Mouse (Mus musculus) left cerebral cortex, adult 18-20 months (tissue): Measurements from ENCODE around the gene Nadk2. TPM values are rescaled to one million over a fixed set of nuclear protein-coding genes. Genes with fewer than 3 reads are reported as not detected.

Source experiments
- DNase-seq, 2 experiments: peaks; one replicate each; pipeline ENCODE4 v3.0.0; 2021 to 2022; ENCODE audit warnings: low spot score in 2 of 2, mixed read lengths in 1 of 2
- total RNA-seq, 2 experiments: library from RNA; stranded (reverse); gene quantifications; 2 replicates each; pipeline ENCODE4 v1.2.3; 2021

Nadk2 gene
- total RNA-seq, 2 experiments from 2014 or later: 45.1 to 47.7 TPM

GRCm38 (mm10) chr15:9087895-9088682 is 17.0 kb downstream of the Nadk2 start:
- DNase-seq: no peak

DNA sequence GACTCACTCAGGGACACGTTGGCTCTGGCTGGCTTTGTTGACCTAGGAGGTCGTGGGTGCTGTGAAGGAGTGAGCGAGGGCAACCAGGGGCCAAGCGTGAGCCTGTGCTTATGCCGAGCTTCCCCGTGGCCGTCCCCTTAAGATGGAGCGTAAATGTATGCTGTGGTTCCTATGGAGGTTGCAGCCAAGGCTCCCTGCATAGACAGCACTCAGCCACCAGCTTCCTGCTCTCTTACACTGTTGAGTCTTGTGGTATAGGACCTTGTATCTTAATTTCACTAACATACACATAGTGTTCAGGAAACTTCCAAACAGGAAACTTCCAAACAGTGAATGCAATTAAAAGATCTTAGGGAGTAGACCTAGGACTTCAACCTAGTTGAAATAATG is 17.6 kb downstream of the Nadk2 start:
- no peak for DNase-seq

GRCm38 (mm10) chr15:9089136-9089720 is 18.2 kb downstream of the Nadk2 start:
- DNase-seq: no peak

DNA sequence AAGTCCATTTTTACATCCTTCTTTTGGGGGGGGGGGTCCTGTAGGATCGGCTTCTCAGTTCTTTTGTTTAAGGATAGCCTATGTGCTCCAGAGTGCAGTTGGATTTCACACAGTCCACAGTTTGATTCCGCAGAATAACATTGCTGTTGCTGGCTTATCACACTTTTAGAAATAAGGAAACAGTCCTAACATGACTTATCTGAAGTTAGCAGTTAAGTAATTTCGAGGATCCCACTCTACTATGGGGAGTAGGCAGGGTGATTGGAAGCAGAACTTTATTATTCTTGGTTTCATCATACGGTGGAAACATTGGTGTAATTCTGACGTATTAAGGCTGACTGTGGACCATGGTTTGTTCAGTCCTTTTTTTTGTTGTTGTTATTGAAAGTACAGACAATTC is 19.6 kb downstream of the Nadk2 start:
- DNase-seq: no peak

- no peak for DNase-seq
Measured at GRCm38 (mm10) chr15:9093598-9094365, 22.7 kb downstream of the Nadk2 start.

DNA sequence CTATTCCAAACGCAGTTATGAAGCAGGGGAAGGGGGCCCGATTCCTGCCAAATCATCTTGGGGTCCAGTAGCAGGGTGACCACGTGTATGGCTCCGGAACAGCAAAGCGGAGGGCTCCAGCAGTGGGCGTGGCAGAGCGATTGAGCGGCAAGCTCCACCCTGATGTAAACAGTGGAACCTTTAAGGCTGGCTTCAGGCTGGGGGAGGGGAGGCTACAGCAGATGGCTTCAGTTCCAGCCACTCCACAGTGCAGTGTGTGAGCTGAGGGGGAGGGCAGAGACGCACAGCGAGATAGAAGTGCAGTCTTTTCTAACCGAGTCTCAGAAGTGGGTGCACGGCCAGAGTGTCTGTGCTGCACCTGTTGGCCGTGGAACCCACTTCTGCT is 23.3 kb downstream of the Nadk2 start:
- peak; percentile 50 to 55 for DNase-seq

DNA sequence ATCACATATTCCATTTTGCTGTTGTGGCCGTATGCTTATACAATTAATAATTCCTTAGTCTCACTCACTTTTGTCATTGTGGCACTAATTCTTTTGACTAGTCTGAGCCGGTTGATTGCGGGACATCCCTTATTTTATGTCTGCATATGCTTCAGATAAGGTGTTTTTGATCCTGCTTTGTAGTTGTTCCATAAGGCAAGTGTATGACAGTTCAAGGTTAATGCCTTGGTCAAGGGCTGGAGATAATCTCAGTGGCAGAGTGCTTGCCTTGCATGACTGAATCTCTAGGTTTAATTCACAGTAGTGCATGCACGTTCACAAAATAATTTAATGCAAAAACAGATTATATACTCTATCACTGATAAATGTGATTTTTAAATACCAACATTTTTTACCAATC is 25.8 kb downstream of the Nadk2 start:
- no peak for DNase-seq

DNA sequence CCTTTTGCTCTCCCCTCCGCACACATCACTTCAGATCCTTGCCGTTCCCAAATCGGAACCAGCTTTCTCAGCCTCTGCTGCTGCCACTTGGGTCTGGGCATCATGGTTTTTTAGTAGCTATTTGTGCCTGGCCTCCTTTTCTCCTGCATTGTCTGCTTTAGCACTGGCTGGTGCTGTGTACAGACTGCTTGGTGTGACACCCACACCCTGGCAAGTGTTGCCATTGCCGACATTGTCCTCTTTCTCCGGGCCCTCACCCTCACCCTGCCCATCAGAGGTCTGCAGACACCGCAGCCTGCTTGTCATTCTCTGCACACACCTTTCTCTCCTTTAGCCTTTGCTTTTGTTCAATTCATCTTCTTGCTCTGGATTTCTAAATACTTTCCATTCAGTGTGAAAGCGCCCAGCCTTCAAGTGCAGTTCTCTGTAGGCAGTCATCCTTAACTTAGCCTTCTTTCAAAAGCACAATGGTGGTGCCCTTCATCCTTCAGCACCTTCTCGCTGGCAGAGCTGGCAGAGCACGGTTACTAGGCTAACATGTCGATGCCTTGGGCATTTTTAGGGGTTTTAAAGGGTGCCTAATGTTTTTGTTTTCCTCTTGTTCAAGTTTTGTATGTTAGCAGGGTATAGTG is 29.5 kb downstream of the Nadk2 start:
- DNase-seq: no peak

GRCm38 (mm10) chr15:9106303-9107074 is 35.4 kb downstream of the Nadk2 start:
- no peak for DNase-seq

DNA sequence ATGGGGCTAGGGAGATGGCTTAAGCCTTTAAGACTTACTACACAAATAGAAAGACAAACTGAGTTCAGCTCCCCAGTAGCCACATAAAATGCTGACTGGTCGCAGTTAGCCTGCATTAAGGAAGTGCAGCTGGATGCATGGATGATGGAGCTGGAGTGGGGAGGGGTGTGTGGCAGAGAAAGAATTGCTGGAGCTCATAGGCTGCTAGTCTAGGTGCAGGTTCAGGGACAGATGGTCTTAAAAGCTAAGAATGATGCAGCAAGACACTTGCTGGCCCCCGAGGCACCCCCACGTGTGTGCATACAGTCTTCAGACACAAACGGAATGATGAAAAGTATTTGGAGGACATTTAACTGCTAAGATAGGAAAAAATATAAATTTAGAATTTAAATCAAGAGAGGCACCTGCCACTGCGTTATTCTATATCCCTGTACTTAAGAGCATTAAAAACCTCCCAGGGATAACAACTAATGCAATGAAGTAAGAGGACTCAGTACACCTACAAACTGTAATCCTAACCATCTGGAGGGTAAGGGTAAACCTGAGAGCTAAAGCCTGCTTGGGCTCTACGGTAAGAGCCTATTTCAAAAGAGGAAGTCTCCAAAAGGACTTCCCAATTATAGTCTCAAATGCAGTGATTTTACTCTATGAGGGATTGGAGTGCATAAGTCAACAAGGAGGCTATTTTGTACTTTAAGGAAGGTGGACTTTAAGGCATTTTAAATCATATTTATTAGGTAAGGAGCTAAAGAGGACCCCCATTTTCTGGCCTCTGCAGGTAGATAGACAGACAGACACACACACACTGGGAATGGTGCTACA is 39.7 kb downstream of the Nadk2 start:
- DNase-seq: no peak

DNA sequence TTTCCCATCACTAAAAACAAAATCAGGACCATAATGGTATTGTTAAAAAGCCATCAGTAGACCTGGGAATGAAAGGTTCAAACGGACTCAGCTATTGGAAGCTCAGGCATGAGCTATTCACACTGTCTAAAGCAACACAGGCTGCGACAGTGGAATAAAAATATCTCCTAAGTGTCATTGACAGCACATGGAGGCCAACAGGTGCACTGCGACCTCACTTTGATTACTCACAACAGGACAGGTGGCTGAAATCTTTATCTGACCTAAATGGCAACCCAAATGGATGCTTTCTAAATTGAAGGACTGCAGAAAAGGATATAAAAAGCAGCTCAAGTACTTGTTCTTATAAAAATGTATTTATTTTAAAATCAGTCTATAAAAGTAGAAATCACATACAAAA is 40.6 kb downstream of the Nadk2 start:
- no peak for DNase-seq

- no peak for DNase-seq
Measured at GRCm38 (mm10) chr15:9113556-9113955, 42.5 kb downstream of the Nadk2 start.

DNA sequence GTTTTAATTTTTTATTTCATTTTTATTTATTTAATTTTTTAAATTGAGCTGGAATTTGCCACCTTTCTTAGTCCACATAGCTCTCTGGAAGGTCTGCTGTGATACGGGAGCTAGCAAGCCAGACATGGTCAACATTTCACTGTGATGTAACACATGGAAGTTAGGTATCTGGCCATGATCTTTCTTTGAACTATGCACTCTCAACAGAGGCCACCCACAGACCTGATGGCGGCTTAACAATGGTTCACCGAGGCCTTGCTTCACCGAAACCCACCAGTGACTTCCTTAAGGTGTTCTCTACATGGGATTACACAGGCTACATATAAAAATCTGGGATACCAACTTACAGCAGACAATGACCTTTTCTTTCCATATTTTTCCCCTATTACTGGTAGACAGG is 43.1 kb downstream of the Nadk2 start:
- no peak for DNase-seq

DNA sequence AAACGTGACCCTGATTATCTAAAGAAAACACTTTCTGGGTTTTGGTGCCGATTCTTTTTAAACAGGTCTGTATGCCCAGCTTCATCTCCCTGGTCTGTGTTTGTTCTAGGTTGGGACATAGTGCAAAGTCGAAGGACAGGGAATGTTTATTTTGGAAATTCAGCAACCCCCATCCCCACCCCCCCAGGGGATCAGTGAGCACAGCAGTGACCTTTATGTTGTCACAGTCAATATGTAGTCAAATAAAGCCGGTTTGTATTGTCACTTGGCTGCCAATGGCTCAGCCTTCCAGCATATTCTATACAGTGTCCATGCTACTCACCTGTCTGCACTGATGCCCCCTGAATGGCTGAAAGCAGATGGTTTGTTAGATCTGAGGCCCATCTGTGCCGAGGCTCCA is 43.5 kb downstream of the Nadk2 start:
- DNase-seq: no peak

GRCm38 (mm10) chr15:9118852-9119251 is 47.8 kb downstream of the Nadk2 start:
- DNase-seq: no peak

DNA sequence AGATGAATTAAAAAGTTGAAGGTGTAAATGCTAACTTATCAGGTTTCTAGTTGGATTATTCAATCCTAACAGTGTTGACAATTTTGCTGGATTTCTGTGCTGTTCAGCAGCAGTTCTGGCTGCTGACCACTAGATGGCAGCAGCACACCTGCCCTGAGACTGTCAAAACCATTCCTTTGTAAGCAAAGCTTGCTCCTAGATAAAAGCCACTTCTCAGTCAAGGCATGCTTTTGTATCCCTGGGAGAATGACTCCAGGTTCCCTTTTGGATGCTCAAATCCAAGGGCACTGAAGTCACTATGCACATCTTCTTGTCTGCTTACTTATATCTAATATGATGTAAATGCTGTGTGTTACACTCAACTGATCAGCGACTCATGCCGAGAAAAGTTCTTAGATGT is 49.0 kb downstream of the Nadk2 start:
- DNase-seq: peak; percentile 46 to 55

DNA sequence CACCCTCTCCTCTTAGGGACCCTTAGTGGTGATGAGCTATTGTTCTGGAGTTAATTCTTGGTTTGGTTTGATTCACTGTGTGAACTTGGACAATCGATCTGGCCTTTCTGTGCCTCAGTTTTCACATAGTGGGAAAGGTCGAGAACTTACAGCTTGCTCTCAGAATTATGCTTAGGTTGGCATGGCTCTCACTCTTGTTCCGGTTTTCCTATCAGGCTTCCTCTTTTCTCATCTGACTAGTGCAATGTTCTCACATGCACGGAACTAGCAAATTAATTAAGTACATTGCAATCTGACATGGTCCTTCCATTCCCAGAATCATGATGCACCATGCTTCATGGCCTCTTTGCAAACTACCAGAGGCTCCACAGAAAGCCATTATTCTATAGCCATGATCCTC is 51.9 kb downstream of the Nadk2 start:
- DNase-seq: no peak

- no peak for DNase-seq
Measured at GRCm38 (mm10) chr15:9124856-9125255, 53.8 kb downstream of the Nadk2 start.

DNA sequence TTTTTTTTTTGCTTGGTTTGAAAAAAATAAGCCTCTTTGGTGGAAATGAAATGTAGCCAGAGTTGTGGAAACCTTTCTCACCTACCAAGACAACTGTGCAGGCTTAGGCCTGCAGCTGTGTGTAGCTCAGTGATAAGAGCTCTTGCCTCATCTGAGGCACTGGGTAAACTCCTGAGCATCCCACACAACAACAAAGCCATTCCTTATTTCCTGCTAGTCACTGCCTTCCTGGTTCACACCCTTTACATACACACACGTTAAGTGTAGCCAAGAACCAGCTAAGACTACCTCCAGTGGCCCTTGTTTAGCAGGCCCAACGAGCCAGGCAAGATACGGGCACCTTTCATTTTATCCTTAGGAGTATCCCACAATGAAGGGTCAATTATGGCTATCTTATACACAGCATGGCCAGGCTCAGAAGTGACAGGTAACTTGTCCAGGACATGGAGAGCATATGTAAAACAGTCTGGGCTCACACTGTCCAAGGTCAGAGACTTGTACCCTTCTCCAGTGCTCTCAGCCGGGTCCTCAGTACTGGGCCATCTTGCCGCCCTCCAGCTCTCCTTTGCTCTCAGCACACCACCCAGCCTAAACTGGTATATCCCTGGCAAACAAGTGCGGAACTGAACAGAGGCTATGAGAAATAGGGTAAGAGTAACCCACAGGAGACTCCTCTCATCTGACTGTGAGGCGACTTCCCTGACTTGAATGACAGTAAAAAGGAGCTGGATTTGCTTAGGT is 56.2 kb downstream of the Nadk2 start:
- no peak for DNase-seq
